Mouse (Mus musculus) myocyte (in vitro differentiated cells): ENCODE results near the gene Cfdp1.

Experiments
- CEBPB ChIP-seq: IDR thresholded peaks from 2 replicates; pipeline ENCODE4 v1.6.1; 2011; ENCODE audit warnings: mild to moderate bottlenecking, moderate library complexity; ENCODE audit not compliant: poor library complexity, insufficient read depth, severe bottlenecking
- E2F4 ChIP-seq: IDR thresholded peaks from one replicate; pipeline ENCODE4 v1.6.1; 2011; ENCODE audit warnings: mild to moderate bottlenecking, control low read depth, moderate library complexity; ENCODE audit not compliant: insufficient read depth
- MAX ChIP-seq: IDR thresholded peaks from one replicate; pipeline ENCODE4 v1.6.1; 2011; ENCODE audit warnings: low read depth, mild to moderate bottlenecking, control low read depth
- MYOD1 ChIP-seq, 3 experiments: IDR thresholded peaks; one replicate each; pipeline ENCODE4 v1.6.1; 2011; ENCODE audit warnings: control low read depth in 2 of 3, low read depth in 2 of 3, mild to moderate bottlenecking in 2 of 3, moderate library complexity in 1 of 3; ENCODE audit not compliant: insufficient read length in 2 of 3, control insufficient read depth in 1 of 3
- POLR2A ChIP-seq: IDR thresholded peaks from one replicate; pipeline ENCODE4 v1.6.1; 2011; ENCODE audit warnings: low read depth, mild to moderate bottlenecking, control low read depth, moderate library complexity; ENCODE audit not compliant: insufficient read length
- POLR2AphosphoS2 ChIP-seq: IDR thresholded peaks from one replicate; pipeline ENCODE4 v1.6.1; 2011; ENCODE audit warnings: low read depth, control low read depth; ENCODE audit not compliant: insufficient read length
- TCF12 ChIP-seq: IDR thresholded peaks from one replicate; pipeline ENCODE4 v1.6.1; 2011; ENCODE audit warnings: mild to moderate bottlenecking, control low read depth; ENCODE audit not compliant: poor library complexity, insufficient read depth, severe bottlenecking
- TCF3 ChIP-seq: IDR thresholded peaks from one replicate; pipeline ENCODE4 v1.6.1; 2011; ENCODE audit warnings: low read depth, control low read depth; ENCODE audit not compliant: insufficient read length
- USF1 ChIP-seq: IDR thresholded peaks from one replicate; pipeline ENCODE4 v1.6.1; 2011; ENCODE audit warnings: low read depth, mild to moderate bottlenecking, control low read depth, moderate library complexity

GRCm38 (mm10) chr8:111727553-111727952 lies 126.5 kb downstream of the Cfdp1 start:
- TF ChIP-seq POLR2A (no peak), MAX (no peak), TCF3 (no peak), TCF12 (no peak), POLR2AphosphoS2 (no peak), USF1 (no peak), MYOD1 (IDR thresholded peaks at IDR 0.05; ENCODE audit: control insufficient read depth in 1 of 3, insufficient read length in 2 of 3, low read depth in 2 of 3) (no peak), CEBPB (no peak), E2F4 (no peak)
